Mouse (Mus musculus) erythroid progenitor cell, adult 5-6 weeks (primary cell): Measurements from ENCODE around the gene Dhx16. TPM values are rescaled to one million over a fixed set of nuclear protein-coding genes. Genes with fewer than 3 reads are reported as not detected.
"Not testable (repeated sequence)": the region's sequence is repeated elsewhere in the genome, so short reads cannot be mapped to it uniquely, and the experiment has no call there.

ENCODE experiments used
- ATAC-seq: replicated peaks from 2 replicates; pipeline ENCODE4 v1.8.0; 2016; ENCODE audit warnings: moderate number of reproducible peaks, mild to moderate bottlenecking, moderate TSS enrichment, inconsistent platforms; ENCODE audit not compliant: poor library complexity, low FRiP score, severe bottlenecking
- total RNA-seq, 2 experiments: library from RNA; stranded (forward) in 1 of 2; stranded (reverse) in 1 of 2; fragments of 150-400 nt in 1 of 2; fragments of 186-747, 209-891 nt in 1 of 2; gene quantifications; 2 replicates each; pipeline versions ENCODE4 v1.2.3 to v1.2.4; 2015 to 2017; ENCODE audit warnings: low replicate concordance in 2 of 2

Dhx16 gene
- 139 and 201 TPM in 2 replicates for total RNA-seq (2015; ENCODE audit: low replicate concordance)
- 73.1 and 118 TPM in 2 replicates for total RNA-seq (2017; ENCODE audit: low replicate concordance)

- peak; percentile 96 for ATAC-seq
Measured at GRCm38 (mm10) chr17:35879245-35880057, at the start of gene Dhx16. Dhx16 (plus strand) TSS chr17:35879819.

- no peak for ATAC-seq
Measured at GRCm38 (mm10) chr17:35832400-35833238, 47.0 kb upstream of the Dhx16 start.

DNA sequence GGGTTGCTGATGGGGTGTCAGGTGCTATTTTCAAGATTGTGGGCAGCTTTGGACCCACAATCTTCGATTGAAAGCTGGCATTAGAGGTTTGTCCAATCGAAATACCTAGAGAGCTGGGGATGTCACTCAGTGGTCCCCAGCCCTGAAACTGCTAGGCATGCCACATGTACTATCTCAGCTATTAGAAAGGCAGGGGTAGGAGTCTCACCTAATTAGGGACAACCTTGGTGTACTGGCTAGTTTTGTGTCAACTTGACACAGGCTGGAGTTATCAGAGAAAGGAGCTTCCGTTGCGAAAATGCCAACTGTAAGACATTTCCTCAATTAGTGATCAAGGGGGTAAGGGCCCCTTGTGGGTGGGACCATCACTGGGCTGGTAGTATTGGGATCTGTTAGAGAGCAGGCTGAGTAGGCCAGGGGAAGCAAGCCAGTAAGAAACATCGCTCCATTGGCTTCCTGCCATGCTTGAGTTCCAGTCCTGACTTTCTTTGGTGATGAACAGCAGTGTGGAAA lies 46.3 kb upstream of the Dhx16 start:
- no peak for ATAC-seq

DNA sequence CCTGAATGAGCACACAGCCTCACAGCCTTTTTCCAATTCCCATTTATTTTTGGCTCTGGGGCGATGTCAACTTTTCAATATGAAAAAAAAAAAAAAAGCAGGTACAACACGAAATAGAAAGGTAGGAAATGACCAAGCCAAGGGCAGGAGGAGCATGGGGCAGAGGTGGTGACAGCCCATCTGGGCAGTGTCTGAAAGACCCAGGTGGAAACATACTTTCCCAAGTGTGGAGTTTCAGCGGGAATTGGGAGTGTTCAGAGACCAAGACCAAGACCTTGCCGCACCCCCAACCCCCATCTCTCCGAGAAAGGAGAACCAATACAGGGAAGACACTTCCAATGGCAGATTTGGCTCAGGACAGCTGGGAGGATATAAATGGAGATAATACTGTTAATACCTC lies 45.7 kb upstream of the Dhx16 start:
- no peak for ATAC-seq

DNA sequence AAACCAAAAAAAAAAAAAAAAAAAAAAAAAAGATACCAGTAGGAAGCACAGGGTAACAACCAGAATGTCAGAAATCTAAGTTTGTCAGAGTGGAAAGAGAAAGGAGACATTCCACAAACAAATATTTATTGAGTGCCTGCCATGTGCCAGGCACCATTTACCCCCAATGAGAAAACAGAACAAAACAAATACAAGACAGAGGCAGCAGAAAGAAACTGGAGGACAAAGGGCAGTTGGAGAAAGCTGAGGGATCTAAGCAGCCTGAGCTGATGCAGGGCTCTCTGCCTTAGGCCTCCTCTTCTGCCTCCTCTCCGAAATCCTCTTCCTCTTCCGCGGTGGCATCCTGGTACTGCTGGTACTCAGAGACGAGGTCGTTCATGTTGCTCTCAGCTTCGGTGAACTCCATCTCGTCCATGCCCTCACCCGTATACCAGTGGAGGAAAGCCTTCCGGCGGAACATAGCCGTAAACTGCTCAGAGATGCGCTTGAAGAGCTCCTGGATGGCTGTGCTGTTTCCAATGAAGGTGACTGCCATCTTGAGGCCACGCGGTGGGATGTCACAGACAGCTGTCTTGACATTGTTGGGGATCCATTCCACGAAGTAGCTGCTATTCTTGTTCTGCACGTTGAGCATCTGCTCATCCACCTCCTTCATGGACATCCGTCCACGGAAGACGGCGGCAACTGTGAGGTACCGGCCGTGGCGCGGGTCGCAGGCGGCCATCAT lies 44.8 kb upstream of the Dhx16 start:
- ATAC-seq = no peak

DNA sequence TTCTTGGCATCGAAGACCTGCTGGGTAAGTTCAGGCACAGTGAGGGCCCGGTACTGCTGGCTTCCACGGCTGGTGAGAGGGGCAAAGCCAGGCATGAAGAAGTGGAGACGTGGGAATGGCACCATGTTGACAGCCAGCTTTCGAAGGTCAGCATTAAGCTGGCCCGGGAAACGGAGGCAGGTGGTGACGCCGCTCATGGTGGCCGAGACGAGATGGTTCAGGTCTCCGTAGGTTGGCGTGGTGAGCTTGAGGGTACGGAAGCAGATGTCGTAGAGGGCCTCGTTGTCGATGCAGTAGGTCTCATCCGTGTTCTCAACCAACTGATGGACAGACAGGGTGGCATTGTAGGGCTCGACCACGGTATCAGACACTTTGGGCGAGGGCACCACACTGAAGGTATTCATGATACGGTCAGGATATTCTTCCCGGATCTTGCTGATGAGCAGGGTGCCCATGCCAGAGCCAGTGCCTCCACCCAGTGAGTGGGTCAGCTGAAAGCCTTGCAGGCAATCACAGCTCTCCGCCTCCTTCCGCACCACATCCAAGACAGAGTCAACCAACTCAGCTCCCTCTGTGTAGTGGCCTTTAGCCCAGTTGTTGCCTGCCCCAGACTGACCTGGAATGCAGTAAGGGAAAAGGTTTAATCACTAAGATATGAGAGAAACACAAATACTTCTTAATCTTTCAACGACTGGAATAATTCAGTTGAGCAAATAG lies 44.0 kb upstream of the Dhx16 start:
- ATAC-seq = no peak

GRCm38 (mm10) chr17:35836178-35836965 lies 43.2 kb upstream of the Dhx16 start:
- peak; percentile 32; the same call in 1 of the 2 replicates for ATAC-seq

DNA sequence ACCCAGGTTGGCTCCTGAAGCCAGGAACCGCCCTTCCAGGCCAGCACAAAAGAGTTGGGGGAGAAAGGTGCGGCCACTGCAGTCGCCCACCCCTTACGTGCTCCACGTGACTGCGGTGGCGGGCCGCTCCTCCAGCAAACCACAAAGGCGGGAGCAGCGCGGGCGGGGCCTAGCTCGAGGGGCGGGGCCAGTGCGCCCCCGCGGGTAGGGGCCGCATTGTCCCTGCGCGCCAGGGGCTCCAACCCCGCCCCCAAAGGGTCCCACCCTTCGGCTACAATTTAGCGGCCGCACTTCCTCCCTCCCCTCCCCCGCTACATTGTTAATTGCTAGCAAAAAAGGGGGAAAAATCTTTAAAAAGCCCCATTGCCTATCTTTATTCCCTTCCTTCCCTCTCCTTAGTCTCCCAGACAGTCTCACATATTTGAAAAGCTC lies 42.6 kb upstream of the Dhx16 start:
- ATAC-seq = 0 out of 2 replicates have a peak, but pooled peaks have one; percentile 26

GRCm38 (mm10) chr17:35837487-35837886 lies 42.1 kb upstream of the Dhx16 start:
- no peak for ATAC-seq

GRCm38 (mm10) chr17:35838122-35838544 lies 41.5 kb upstream of the Dhx16 start, which contains the start of gene Tubb5:
Tubb5 (minus strand) TSS chr17:35838306.
- peak; percentile 62 for ATAC-seq

- ATAC-seq = no peak
Measured at GRCm38 (mm10) chr17:35838570-35838969, 41.0 kb upstream of the Dhx16 start.

DNA sequence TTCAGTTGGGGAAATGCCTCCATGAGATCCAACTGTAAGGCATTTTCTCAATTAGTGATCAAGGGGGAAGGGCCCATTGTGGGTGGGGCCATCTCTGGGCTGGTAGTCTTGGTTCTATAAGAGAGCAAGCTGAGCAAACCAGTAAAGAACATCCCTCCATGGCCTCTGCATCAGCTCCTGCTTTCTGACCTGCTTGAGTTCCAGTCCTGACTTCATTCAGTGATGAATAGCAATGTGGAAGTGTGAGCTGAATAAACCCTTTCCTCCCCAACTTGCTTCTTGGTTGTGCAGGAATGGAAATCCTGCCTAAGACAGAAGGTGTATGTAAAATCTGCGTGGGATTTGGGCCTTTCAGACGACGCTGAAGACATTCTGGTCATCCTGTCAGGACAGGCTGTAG lies 40.6 kb upstream of the Dhx16 start:
- not testable (repeated sequence) for ATAC-seq

- no peak for ATAC-seq
Measured at GRCm38 (mm10) chr17:35840561-35840960, 39.1 kb upstream of the Dhx16 start.

- peak; percentile 80 for ATAC-seq
Measured at GRCm38 (mm10) chr17:35841076-35841950, 38.3 kb upstream of the Dhx16 start, which contains the start of gene Mdc1. Mdc1 (plus strand) TSS chr17:35841515.

- no peak for ATAC-seq
Measured at GRCm38 (mm10) chr17:35842006-35842405, 37.6 kb upstream of the Dhx16 start.

DNA sequence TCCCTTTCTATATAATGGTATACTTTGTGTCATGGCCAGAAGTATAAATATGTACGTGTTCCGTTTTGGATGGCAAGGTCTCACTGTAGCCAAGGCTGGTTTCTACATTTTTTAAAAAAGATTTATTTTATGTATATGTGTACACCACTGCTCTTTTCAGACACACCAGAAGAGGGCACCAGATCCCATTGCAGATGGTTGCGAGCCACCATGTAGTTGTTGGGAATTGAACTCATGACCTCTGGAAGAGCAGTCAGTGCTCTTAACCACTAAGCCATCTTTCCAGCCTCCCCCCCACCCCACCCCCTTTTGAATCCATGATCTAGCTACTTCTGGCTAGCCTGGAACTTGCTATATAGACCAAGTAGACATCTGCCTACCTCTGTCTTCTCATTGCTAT lies 36.1 kb upstream of the Dhx16 start:
- no peak for ATAC-seq

DNA sequence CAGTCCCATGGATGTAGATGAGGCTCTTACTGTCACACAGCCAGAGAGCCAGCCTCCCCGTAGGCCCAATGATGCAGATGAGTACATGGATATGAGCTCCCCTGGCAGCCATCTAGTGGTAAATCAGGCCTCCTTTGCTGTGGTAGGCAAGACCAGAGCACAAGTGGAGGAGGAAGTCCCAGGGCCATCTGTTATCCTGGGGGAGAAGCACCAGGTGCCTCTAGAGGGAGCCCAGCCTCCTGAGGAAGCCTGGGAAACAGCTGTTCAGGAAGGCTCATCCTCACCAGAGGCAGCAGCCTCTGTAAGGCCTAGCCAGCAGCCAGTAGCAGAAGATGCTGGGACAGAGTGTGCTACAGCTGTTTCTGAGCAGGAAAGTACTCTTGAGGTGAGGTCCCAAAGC lies 31.5 kb upstream of the Dhx16 start:
- ATAC-seq = no peak
